Mouse (Mus musculus) forebrain, postnatal 0 days (tissue): ENCODE measurements around the gene Prlhr. TPM values are rescaled to one million over a fixed set of nuclear protein-coding genes. Genes with fewer than 3 reads are reported as not detected.

ENCODE experiments used
- ATAC-seq: fragments of 200-750 bp; cut with Nextera tagmentation; 2 replicates; pipeline ENCODE4 v1.8.0; 2017; ENCODE audit warnings: mild to moderate bottlenecking, moderate library complexity
- DNase-seq: peaks from one replicate; pipeline ENCODE4 v3.0.0-alpha.2; 2015
- H3K27ac ChIP-seq: fragments of 300-500 bp; sonication (generic); 2 replicates; pipeline ENCODE4 v1.5.1; 2014; ENCODE audit warnings: low read depth, mild to moderate bottlenecking, antibody characterized with exemption, low read length, moderate library complexity, mixed read lengths
- H3K27me3 ChIP-seq: fragments of 300-500 bp; sonication (generic); 2 replicates; pipeline ENCODE4 v1.6.1; 2014; ENCODE audit warnings: mild to moderate bottlenecking, low read length, mixed read lengths; ENCODE audit not compliant: insufficient read depth
- H3K36me3 ChIP-seq: fragments of 300-500 bp; sonication (generic); 2 replicates; pipeline ENCODE4 v1.6.1; 2014; ENCODE audit warnings: mild to moderate bottlenecking, moderate library complexity; ENCODE audit not compliant: insufficient read depth
- H3K4me1 ChIP-seq: fragments of 300-500 bp; sonication (generic); 2 replicates; pipeline ENCODE4 v1.6.1; 2014; ENCODE audit warnings: antibody characterized with exemption; ENCODE audit not compliant: insufficient read depth
- H3K4me2 ChIP-seq: fragments of 300-500 bp; sonication (generic); 2 replicates; pipeline ENCODE4 v1.6.1; 2014; ENCODE audit warnings: low read depth, mild to moderate bottlenecking, moderate library complexity
- H3K4me3 ChIP-seq: fragments of 300-500 bp; sonication (generic); 2 replicates; pipeline ENCODE4 v1.5.1; 2014; ENCODE audit warnings: low read depth, low read length, mixed read lengths
- H3K9ac ChIP-seq: fragments of 300-500 bp; sonication (generic); 2 replicates; pipeline ENCODE4 v1.6.1; 2014; ENCODE audit warnings: mild to moderate bottlenecking
- H3K9me3 ChIP-seq: fragments of 300-500 bp; sonication (generic); 2 replicates; pipeline ENCODE4 v1.6.1; 2016; ENCODE audit warnings: low read length
- CTCF ChIP-seq: sonication (generic); IDR thresholded peaks from 2 replicates; pipeline ENCODE4 v1.5.1; 2016; ENCODE audit warnings: antibody characterized with exemption, control low read depth, low read depth
- WGBS: fragments of 180-500 bp; shearing (Covaris S2); extraction: QIAGEN DNeasy Blood & Tissue Kit; methylation state at CpG from one replicate; pipeline ENCODE4 v1.1.7; 2014; 5-methylcytosine and 5-hydroxymethylcytosine counted together
- polyA plus RNA-seq: library from polyadenylated mRNA; unstranded; fragments of >200 nt; fragmentation: Nextera tagmentation; extraction: Ambion mirVana; gene quantifications from 2 replicates; pipeline ENCODE4 v1.2.1, GENCODE M21; 2015
- total RNA-seq: library from RNA; depleted of rRNA; stranded (reverse); fragments of >200 nt; gene quantifications from 2 replicates; pipeline ENCODE4 v1.2.3, GENCODE M21; 2014; rRNA removed

Prlhr gene
- total and polyA plus RNA-seq, 2 experiments from 2014 or later = 0.10 to 1.7 TPM

- Histone ChIP-seq H3K27ac (no peak overlapping the region), H3K9me3 (no peaks in the 10 kb centered on the region), H3K9ac (no peak overlapping the region), H3K27me3 (no peaks in the 10 kb centered on the region), H3K4me1 (peaks cover 4% of the 10 kb centered on the region; the same call in 1 of the 2 replicates), H3K36me3 (no peaks in the 10 kb centered on the region), H3K4me3 (no peak overlapping the region), H3K4me2 (no peak overlapping the region)
- WGBS = 28% methylated on average over 5 of the region's 5 CpGs
- DNase-seq = no peak
- TF ChIP-seq CTCF = no peak
- ATAC-seq = peak; percentile 48
These were observed 28.0 kb downstream of the Prlhr start for GRCm38 (mm10) chr19:60440083-60440482.

GRCm38 (mm10) chr19:60437566-60438241 lies 30.4 kb downstream of the Prlhr start:
- no peak overlapping the region for H3K9ac ChIP-seq
- peaks cover 4% of the 10 kb centered on the region; the same call in 1 of the 2 replicates for H3K4me1 ChIP-seq
- H3K4me3 ChIP-seq = no peak overlapping the region
- peak; percentile 20; the same call in 1 of the 2 replicates for ATAC-seq
- no peaks in the 10 kb centered on the region for H3K27me3 ChIP-seq
- peak; percentile 65 for DNase-seq
- no peak overlapping the region for H3K4me2 ChIP-seq
- 55% methylated on average over 6 of the region's 6 CpGs for WGBS
- H3K27ac ChIP-seq = no peak overlapping the region
- peak; percentile 57 for TF ChIP-seq CTCF
- no peaks in the 10 kb centered on the region for H3K36me3 ChIP-seq
- H3K9me3 ChIP-seq = no peaks in the 10 kb centered on the region

- H3K4me1 ChIP-seq = no peaks in the 10 kb centered on the region
- H3K27ac ChIP-seq = no peak overlapping the region
- no peaks in the 10 kb centered on the region for H3K27me3 ChIP-seq
- H3K4me3 ChIP-seq = no peak overlapping the region
- WGBS = 88% methylated on average over 6 of the region's 6 CpGs
- no peak overlapping the region for H3K4me2 ChIP-seq
- no peaks in the 10 kb centered on the region for H3K9me3 ChIP-seq
- TF ChIP-seq CTCF = peak; percentile 65
- no peak overlapping the region for H3K9ac ChIP-seq
- DNase-seq (peak; percentile 18), ATAC-seq (no peak)
- no peaks in the 10 kb centered on the region for H3K36me3 ChIP-seq
These were observed 35.6 kb downstream of the Prlhr start for GRCm38 (mm10) chr19:60432347-60433129.

- no peak overlapping the region for H3K4me2 ChIP-seq
- TF ChIP-seq CTCF = peak; percentile 79
- no peaks in the 10 kb centered on the region for H3K27me3 ChIP-seq
- no peak overlapping the region for H3K9ac ChIP-seq
- H3K27ac ChIP-seq = no peak overlapping the region
- ATAC-seq (peak; percentile 76), DNase-seq (peak; percentile 68)
- 50% methylated on average over 1 of the region's 1 CpGs for WGBS
- no peak overlapping the region for H3K4me3 ChIP-seq
- H3K4me1 ChIP-seq = no peaks in the 10 kb centered on the region
- H3K36me3 ChIP-seq = no peaks in the 10 kb centered on the region
- H3K9me3 ChIP-seq = no peaks in the 10 kb centered on the region
These were observed 50.5 kb downstream of the Prlhr start for GRCm38 (mm10) chr19:60417611-60418010.

Other genes with a start within 250 kb of the Prlhr start
- gene Fam204a, start 241.6 kb downstream of the Prlhr start, total RNA-seq = 47.5 and 57.4 TPM in 2 replicates
- 66.5 and 74.4 TPM in 2 replicates for gene Fam204a, start 241.6 kb downstream of the Prlhr start, polyA plus RNA-seq
- 50.3 and 55.8 TPM in 2 replicates for gene Cacul1, start 112.7 kb upstream of the Prlhr start, total RNA-seq
- gene Cacul1, start 112.7 kb upstream of the Prlhr start, polyA plus RNA-seq = 9.6 and 14.4 TPM in 2 replicates